Mouse (Mus musculus) ovary, postnatal 36 days (tissue): Measurements from ENCODE around the gene Arl2bp.

Experiments used
- DNase-seq: peaks from one replicate; pipeline ENCODE4 v3.0.0; 2022; ENCODE audit warnings: low spot score, mixed read lengths

Arl2bp gene

DNA sequence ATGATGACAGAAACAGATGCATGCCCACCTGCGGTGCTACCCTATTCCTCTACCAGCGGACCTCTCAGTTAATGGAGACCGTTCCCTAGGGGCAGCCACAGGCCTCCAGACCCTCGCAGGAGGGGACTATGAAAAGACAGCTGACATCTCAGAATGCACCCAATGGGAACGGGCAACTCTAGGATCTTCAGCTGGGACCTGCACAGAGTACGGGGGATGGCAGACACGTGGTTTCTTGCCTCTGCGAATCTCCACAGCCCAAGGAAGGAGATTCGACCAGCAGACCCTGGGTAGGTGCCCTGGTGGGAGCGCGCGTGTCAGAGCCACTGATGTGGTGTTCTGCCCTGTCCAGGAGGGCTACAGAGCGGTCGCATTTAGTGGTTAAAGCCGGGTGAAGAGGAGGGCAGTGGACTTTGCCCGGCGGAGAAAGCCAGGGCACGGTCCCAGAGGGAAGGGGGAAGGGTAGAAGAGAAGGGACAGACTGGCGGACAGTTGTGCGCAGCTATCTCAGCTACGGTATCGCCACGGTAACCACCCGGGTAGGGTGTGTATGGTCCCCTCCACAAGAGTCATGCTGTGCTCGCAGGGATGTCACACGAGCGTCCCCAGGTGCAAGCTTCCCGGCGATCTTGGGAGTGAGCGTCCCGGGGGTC, 29.1 kb downstream of the Arl2bp start:
- no peak for DNase-seq

DNA sequence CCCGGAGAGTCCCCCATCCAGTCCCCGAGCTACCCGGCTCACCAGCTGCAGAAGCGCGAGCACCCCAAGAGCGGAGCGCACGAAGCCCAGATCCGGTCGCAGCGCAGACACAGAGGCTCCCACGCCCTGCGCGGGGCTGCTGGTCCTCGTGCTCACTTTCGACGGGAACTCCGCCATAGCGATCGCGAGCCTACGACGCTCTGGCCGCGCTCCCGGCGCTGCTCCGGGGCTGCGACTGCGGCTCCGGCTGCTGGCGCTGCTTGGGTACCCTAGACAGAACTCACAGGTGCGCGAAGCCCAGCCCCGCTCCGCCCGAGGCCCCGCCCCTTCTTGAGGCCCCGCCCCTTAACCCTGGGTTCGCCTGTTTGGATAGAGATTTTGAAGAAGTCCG, 29.6 kb downstream of the Arl2bp start, which contains the start of gene Pllp:
Pllp (minus strand) TSS at position 285 of the 391 bp plus-strand sequence.
- peak; percentile 43 for DNase-seq

- no peak for DNase-seq
Observed at GRCm38 (mm10) chr8:94696566-94696965, 30.2 kb downstream of the Arl2bp start.

GRCm38 (mm10) chr8:94697956-94698355, 31.6 kb downstream of the Arl2bp start:
- DNase-seq, result no peak

DNA sequence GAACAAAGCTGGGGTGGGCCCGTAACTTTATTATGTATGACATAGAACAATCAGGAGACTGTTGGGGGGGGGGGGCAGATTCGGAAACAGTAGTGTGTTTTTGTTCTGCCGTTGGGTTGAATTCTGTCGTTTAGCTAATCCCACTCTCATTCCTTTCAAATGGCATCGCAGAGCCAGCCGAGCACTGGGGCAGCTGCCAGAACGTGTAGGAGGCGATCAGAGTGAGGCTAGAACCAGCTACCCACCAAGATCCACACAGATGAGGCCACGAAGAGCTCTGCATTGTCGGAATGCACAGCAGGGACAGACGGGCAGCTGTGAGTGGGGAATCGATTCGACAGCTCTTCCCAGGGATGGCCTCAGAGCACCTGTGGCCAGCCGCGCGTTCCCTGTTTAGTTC, 33.0 kb downstream of the Arl2bp start:
- DNase-seq, result no peak

DNA sequence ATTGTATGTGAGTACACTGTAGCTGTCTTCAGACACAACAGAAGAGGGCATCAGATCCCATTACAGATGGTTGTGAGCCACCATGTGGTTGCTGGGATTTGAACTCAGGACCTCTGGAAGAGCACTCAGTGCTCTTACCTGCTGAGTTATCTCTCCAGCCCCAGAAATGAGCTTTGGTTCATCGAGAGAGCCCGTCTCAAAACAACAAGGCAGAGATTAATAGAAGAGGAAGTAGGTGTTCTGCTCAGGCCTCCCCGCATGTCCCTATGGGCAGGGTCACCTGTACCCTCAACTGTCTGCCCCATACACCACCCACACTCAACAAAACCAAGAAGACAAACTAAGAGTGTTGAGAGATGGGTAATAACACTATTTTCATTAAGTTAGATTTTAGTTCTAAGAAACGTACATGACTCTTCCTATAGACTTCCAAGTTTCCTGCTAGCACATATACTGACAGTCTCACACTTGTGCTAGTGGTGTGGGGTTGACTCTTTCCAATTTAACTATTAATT, 34.1 kb downstream of the Arl2bp start:
- no peak for DNase-seq

DNA sequence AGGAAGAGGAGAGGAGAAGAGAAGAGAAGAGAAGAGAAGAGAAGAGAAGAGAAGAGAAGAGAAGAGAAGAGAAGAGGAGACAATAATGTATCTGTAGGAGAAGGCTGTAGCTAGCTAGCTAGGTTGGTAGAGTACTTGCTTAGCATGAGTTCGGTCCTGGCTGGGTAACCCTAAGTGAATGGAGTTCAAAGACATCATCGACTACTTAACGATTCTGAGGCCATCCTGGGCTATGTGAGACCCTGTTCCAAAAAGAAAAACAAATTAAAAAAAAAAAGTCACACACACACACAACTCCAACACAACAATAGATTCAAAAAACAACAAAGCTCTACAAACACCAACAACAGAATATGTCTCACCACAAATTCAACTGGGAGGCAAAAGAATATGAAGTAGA, 35.8 kb downstream of the Arl2bp start:
- no peak for DNase-seq

- DNase-seq, result peak; percentile 80
Observed at GRCm38 (mm10) chr8:94702844-94703813, 36.7 kb downstream of the Arl2bp start.

GRCm38 (mm10) chr8:94703972-94704668, 37.7 kb downstream of the Arl2bp start:
- peak; percentile 97 for DNase-seq

- no peak for DNase-seq
Observed at GRCm38 (mm10) chr8:94704669-94704984, 38.2 kb downstream of the Arl2bp start.

DNA sequence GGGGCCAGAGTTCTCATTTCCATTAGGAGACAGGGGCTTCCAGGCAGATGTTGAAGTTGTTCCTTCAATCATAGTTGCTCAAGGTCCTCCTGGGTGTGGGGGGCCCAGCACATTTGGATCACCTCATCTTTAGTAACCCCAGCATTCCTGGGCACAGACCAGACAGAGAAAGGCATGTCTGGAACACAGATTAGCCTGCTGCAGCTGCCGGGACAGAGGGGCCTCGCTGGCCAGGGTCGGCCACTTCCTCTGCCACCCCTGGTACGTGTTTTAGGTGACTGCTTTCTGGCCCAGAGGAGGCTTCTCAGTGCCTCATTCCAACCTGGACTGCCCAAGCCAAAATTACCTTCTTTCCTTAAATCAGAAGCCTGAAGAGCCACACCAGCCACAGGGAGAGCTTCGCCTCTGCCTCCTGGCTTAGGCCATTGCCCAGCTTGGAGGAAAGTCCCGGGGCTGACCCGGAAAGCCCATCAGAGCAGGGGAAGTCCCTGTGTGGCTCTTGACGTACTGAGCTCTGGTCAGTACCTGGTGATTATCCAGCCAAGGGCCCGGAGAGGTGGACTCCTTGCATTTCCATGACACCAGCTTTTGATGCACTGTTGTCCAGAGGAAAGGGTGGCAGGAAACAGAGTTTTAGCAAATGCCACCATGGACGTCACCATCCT, 39.3 kb downstream of the Arl2bp start:
- no peak for DNase-seq

- peak; percentile 32 for DNase-seq
Observed at GRCm38 (mm10) chr8:94706732-94707395, 40.5 kb downstream of the Arl2bp start.

DNA sequence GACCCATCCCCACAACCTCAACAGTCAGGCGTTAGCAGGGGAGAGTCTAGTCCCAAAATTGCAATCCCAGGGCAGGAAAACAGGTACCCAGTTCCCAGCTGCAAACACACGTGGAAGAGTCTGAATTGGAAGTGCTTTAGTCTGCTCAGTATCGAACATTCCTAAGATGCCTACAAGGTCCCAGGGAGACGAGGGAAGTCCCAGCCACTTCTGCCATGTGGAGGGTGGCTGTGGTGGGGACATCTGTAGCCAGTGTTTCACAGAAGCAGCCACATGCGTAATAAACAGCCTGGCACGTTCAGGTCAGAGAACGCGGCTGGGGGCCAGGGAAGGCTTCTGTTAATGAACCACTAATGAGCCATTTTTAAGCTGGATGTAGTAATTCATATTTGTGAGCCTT, 43.9 kb downstream of the Arl2bp start:
- no peak for DNase-seq

DNA sequence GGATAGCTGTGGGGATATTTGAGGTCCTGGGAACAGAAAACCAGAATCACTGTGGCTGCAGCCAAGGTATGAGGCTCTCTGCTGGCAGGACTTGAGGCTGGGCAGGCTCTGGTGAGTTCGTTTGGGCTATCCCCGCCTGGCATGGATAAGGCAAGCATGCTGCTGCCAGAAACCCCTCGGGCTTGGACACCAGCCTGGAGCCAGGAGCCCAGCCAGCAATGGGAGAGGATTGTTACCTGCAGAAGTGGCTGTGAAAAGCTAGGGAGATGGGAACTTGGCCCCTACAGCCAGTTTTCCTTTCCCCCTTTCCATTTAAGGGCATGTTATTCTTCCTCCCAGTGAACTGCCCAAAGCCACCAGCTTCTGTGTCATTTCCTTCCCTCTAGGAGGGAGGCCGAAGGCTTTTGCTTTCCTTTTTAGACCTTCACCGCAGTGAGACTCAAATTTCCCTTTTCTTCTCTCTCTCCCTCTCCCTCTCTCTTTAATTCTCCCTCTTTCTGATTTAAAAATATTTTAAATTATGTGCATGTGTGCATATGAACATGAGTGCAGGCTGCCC, 44.8 kb downstream of the Arl2bp start:
- DNase-seq, result peak; percentile 48

DNA sequence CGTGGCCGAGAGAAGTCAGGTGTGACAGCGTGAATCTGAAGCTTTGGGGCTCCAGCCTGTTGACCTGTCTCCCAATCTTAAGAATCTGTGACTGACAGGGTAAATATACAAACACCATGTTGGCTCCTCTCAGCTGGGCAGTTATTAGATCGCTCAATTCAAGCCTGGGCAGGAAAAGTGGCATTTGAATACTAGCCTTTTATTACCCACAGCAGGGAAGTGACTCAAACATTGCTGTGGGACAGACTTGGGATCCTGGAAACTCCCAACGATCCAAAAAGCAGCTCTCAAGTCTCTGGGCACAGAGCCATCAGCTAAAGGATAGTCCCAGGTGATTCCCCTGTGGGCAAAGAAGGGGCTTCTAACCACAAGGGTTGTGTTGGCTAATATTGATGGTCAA, 48.2 kb downstream of the Arl2bp start:
- no peak for DNase-seq

- DNase-seq, result no peak
Observed at GRCm38 (mm10) chr8:94715871-94716270, 49.5 kb downstream of the Arl2bp start.

DNA sequence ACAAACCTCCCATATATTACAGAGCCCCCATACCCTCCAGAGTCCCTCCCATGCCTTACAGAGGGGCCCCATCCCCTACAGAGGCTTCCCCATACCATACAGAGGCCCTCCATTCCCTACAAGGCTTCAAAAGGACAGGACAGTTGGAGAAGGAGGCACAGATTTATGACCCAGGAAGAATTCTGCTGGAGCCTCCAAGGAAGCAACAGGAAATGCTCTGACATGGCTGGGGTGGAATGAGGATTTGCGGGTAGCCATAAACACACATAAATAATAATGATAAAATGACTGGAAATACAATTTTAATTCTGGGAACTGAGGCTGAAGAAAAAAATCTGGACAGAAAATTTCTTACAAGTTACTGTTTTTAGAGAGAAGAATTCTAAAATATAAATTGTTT, 50.4 kb downstream of the Arl2bp start:
- DNase-seq, result no peak
